Mouse (Mus musculus) cerebellum, adult 2 months (tissue): ENCODE measurements at regions not wholly inside any gene's neighbourhood (a gene's known extent, or its start where the extent isn't known, plus 50 kb on each side); places are given as distances from the start of the nearest gene placed in this dataset.

Source experiments
- CTCF ChIP-seq: fragments of 200-500 bp; IDR thresholded peaks from 2 replicates; pipeline ENCODE4 v1.5.1; 2011; ENCODE audit warnings: low read depth, mild to moderate bottlenecking, control low read depth, low read length, moderate library complexity, borderline replicate concordance; ENCODE audit not compliant: insufficient read depth
- POLR2A ChIP-seq: fragments of 200-500 bp; IDR thresholded peaks from 2 replicates; pipeline ENCODE4 v1.6.1; 2011; ENCODE audit warnings: low read length, control low read depth, borderline replicate concordance; ENCODE audit not compliant: insufficient read depth

- TF ChIP-seq CTCF (no peak), POLR2A (no peak)
These were observed 70.1 kb downstream of the Otx2 start for GRCm38 (mm10) chr14:48603490-48603889.
